Mouse (Mus musculus): Measurements from ENCODE around the gene Npvf. TPM values are rescaled to one million over a fixed set of nuclear protein-coding genes. Genes with fewer than 3 reads are reported as not detected.
"Not testable (repeated sequence)": the region's sequence is repeated elsewhere in the genome, so short reads cannot be mapped to it uniquely, and the experiment has no call there.

Npvf gene
- total and polyA plus RNA-seq, 3 experiments, result not detected

- Histone ChIP-seq H3K27me3 (replicated peaks) (no peaks in the 10 kb centered on the region), H3K27ac (ENCODE audit: insufficient read depth, low read depth) (no peak overlapping the region), H3K4me3 (replicated peaks in 1 of 3; ENCODE audit: low read depth in 2 of 3, low read length in 2 of 3, poor library complexity in 1 of 3) (no peak overlapping the region), H3K4me2 (ENCODE audit: insufficient read depth, low read depth, poor library complexity, severe bottlenecking) (no peak overlapping the region), H3K9me3 (replicated peaks; ENCODE audit: low read length) (no peaks in the 10 kb centered on the region), H3K9ac (ENCODE audit: insufficient read depth, low read depth) (no peak overlapping the region), H3K79me2 (replicated peaks; ENCODE audit: control insufficient read depth, extremely low read depth, insufficient read depth, poor library complexity, severe bottlenecking) (no peaks in the 10 kb centered on the region), H3K36me3 (replicated peaks in 1 of 2; ENCODE audit: control insufficient read depth in 1 of 2, insufficient read depth in 1 of 2, low read length in 1 of 2) (no peaks in the 10 kb centered on the region), H3K4me1 (ENCODE audit: control insufficient read depth in 1 of 2, insufficient read depth in 2 of 2) (peaks cover 0 to 14% of the 10 kb centered on the region in 2 experiments; a peak in 2 of 4 replicates)
- dilution Hi-C loops (cut with MboI; ENCODE audit: extremely low pct_ligation_motif_present, extremely low pct_unique_long_range_greater_than_20kb, low sequenced_read_pairs), result no loop called here
- TF ChIP-seq RAD21 (IDR thresholded peaks at IDR 0.05; ENCODE audit: low read depth, low read length), result no peak
- TF ChIP-seq MAFK (IDR thresholded peaks at IDR 0.05; ENCODE audit: insufficient replicate concordance, low read length), result no peak
- TF ChIP-seq ZC3H11A (IDR thresholded peaks at IDR 0.05; ENCODE audit: low read depth, low read length), result no peak
- TF ChIP-seq PAX5 (IDR thresholded peaks at IDR 0.05; ENCODE audit: low read length), result no peak
- no peak for TF ChIP-seq HCFC1 (IDR thresholded peaks at IDR 0.05; ENCODE audit: low read depth, low read length)
- TF ChIP-seq MAX (IDR thresholded peaks at IDR 0.05; ENCODE audit: low read length), result no peak
- no peak for TF ChIP-seq BHLHE40 (IDR thresholded peaks at IDR 0.05; ENCODE audit: low read depth, low read length)
- TF ChIP-seq ZNF384 (IDR thresholded peaks at IDR 0.05; ENCODE audit: low read depth, low read length), result no peak
- TF ChIP-seq MXI1 (IDR thresholded peaks at IDR 0.05; ENCODE audit: low read depth, low read length), result no peak
- in situ Hi-C loops (cut with MboI; ENCODE audit: low pct_ligation_motif_present, low pct_unique_long_range_greater_than_20kb, low sequenced_read_pairs), result no loop called here
- DNase-seq (ENCODE audit: extremely low read depth), result no peak
Observed at GRCm38 (mm10) chr6:50639656-50640055, 14.6 kb downstream of the Npvf start.

DNA sequence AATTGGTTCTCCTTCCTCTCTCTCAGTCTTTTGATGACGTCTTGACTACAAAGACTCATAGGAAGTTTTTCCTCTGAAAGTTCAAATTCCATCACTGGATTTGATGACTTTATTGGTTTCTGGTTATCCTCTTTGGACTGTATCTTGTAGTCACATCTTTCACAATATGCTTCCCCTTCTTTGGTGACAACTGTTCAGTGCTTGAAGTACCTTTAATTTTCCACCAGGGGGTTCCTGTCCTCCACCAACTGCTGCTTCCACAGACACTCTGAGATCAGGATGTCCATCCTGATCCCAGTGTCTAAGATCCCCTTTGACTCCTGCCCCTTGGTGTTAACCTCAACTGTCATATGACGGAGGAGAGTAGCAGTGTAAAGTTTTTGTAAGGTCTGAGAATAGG lies 28.1 kb downstream of the Npvf start:
- DNase-seq (ENCODE audit: extremely low read depth); dilution Hi-C loops (cut with MboI; ENCODE audit: extremely low pct_ligation_motif_present, extremely low pct_unique_long_range_greater_than_20kb, low sequenced_read_pairs); H3K9ac ChIP-seq (ENCODE audit: insufficient read depth, low read depth); H3K4me2 ChIP-seq (ENCODE audit: insufficient read depth, low read depth, poor library complexity, severe bottlenecking); H3K27ac ChIP-seq (ENCODE audit: insufficient read depth, low read depth); H3K36me3 ChIP-seq (replicated peaks in 1 of 2; ENCODE audit: control insufficient read depth in 1 of 2, insufficient read depth in 1 of 2, low read length in 1 of 2); H3K27me3 ChIP-seq (replicated peaks); H3K9me3 ChIP-seq (replicated peaks; ENCODE audit: low read length); in situ Hi-C loops (cut with MboI; ENCODE audit: low pct_ligation_motif_present, low pct_unique_long_range_greater_than_20kb, low sequenced_read_pairs); H3K4me1 ChIP-seq (ENCODE audit: control insufficient read depth in 1 of 2, insufficient read depth in 2 of 2); H3K4me3 ChIP-seq (replicated peaks in 1 of 3; ENCODE audit: low read depth in 2 of 3, low read length in 2 of 3, poor library complexity in 1 of 3); H3K79me2 ChIP-seq (replicated peaks; ENCODE audit: control insufficient read depth, extremely low read depth, insufficient read depth, poor library complexity, severe bottlenecking): not testable (repeated sequence)

DNA sequence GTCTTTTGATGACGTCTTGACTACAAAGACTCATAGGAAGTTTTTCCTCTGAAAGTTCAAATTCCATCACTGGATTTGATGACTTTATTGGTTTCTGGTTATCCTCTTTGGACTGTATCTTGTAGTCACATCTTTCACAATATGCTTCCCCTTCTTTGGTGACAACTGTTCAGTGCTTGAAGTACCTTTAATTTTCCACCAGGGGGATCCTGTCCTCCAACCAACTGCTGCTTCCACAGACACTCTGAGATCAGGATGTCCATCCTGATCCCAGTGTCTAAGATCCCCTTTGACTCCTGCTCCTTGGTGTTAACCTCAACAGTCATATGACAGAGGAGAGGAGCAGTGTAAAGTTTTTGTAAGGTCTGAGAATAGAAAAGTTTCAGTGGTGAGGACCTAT lies 36.0 kb downstream of the Npvf start:
- DNase-seq (ENCODE audit: extremely low read depth); dilution Hi-C loops (cut with MboI; ENCODE audit: extremely low pct_ligation_motif_present, extremely low pct_unique_long_range_greater_than_20kb, low sequenced_read_pairs); H3K79me2 ChIP-seq (replicated peaks; ENCODE audit: control insufficient read depth, extremely low read depth, insufficient read depth, poor library complexity, severe bottlenecking): not testable (repeated sequence)

More for the DNA sequence above, 36.0 kb downstream of the Npvf start:
- H3K4me3 ChIP-seq (replicated peaks in 1 of 3; ENCODE audit: low read depth in 2 of 3, low read length in 2 of 3, poor library complexity in 1 of 3); H3K9me3 ChIP-seq (replicated peaks; ENCODE audit: low read length); H3K4me2 ChIP-seq (ENCODE audit: insufficient read depth, low read depth, poor library complexity, severe bottlenecking); H3K27me3 ChIP-seq (replicated peaks); H3K9ac ChIP-seq (ENCODE audit: insufficient read depth, low read depth); H3K36me3 ChIP-seq (replicated peaks in 1 of 2; ENCODE audit: control insufficient read depth in 1 of 2, insufficient read depth in 1 of 2, low read length in 1 of 2); H3K4me1 ChIP-seq (ENCODE audit: control insufficient read depth in 1 of 2, insufficient read depth in 2 of 2); in situ Hi-C loops (cut with MboI; ENCODE audit: low pct_ligation_motif_present, low pct_unique_long_range_greater_than_20kb, low sequenced_read_pairs); H3K27ac ChIP-seq (ENCODE audit: insufficient read depth, low read depth): not testable (repeated sequence)

All from CH12.LX (cell line).